Mouse (Mus musculus) midbrain, embryonic 11.5 days (tissue): ENCODE data around the gene Cars2. TPM values are rescaled to one million over a fixed set of nuclear protein-coding genes. Genes with fewer than 3 reads are reported as not detected.
A peak's percentile ranks its signal among the peaks of the same experiment; 100 is the strongest.

Source experiments
- ATAC-seq: fragments of 200-750 bp; cut with Nextera tagmentation; 2 replicates; pipeline ENCODE4 v1.8.0; 2017; ENCODE audit warnings: moderate TSS enrichment, moderate library complexity; ENCODE audit not compliant: low FRiP score
- DNase-seq: peaks from one replicate; pipeline ENCODE4 v3.0.0; 2015; ENCODE audit warnings: low spot score; ENCODE audit errors: missing footprints
- H3K27ac ChIP-seq: fragments of 300-500 bp; sonication (generic); 2 replicates; pipeline ENCODE4 v1.5.1; 2014; ENCODE audit warnings: low read depth, low read length
- H3K27me3 ChIP-seq: fragments of 300-500 bp; sonication (generic); 2 replicates; pipeline ENCODE4 v1.6.1; 2014; ENCODE audit warnings: mild to moderate bottlenecking, low read length, moderate library complexity, mixed read lengths; ENCODE audit not compliant: control insufficient read depth, insufficient read depth
- H3K36me3 ChIP-seq: fragments of 300-500 bp; sonication (generic); 2 replicates; pipeline ENCODE4 v1.6.1; 2014; ENCODE audit warnings: mild to moderate bottlenecking, low read length, moderate library complexity, mixed read lengths; ENCODE audit not compliant: control insufficient read depth, insufficient read depth
- H3K4me1 ChIP-seq: fragments of 300-500 bp; sonication (generic); 2 replicates; pipeline ENCODE4 v1.6.1; 2014; ENCODE audit warnings: low read length; ENCODE audit not compliant: control insufficient read depth, insufficient read depth
- H3K4me2 ChIP-seq: fragments of 300-500 bp; sonication (generic); 2 replicates; pipeline ENCODE4 v1.6.1; 2014; ENCODE audit warnings: mild to moderate bottlenecking, moderate library complexity
- H3K4me3 ChIP-seq: fragments of 300-500 bp; sonication (generic); 2 replicates; pipeline ENCODE4 v1.5.1; 2014; ENCODE audit warnings: low read depth, low read length
- H3K9ac ChIP-seq: fragments of 300-500 bp; sonication (generic); 2 replicates; pipeline ENCODE4 v1.6.1; 2014; ENCODE audit warnings: low read length
- H3K9me3 ChIP-seq: fragments of 300-500 bp; sonication (generic); 2 replicates; pipeline ENCODE4 v1.6.1; 2016; ENCODE audit warnings: low read length; ENCODE audit not compliant: control insufficient read depth
- WGBS: fragments of 180-500 bp; shearing (Covaris S2); extraction: QIAGEN DNeasy Blood & Tissue Kit; methylation state at CpG from one replicate; pipeline ENCODE4 v1.1.7; 2014; 5-methylcytosine and 5-hydroxymethylcytosine counted together
- polyA plus RNA-seq: library from polyadenylated mRNA; unstranded; fragments of >200 nt; fragmentation: Nextera tagmentation; extraction: Ambion mirVana; gene quantifications from 2 replicates; pipeline ENCODE4 v1.2.1, GENCODE M21; 2014

Cars2 gene
- polyA plus RNA-seq, 1 experiment from 2014 or later = 20.3 TPM

DNA sequence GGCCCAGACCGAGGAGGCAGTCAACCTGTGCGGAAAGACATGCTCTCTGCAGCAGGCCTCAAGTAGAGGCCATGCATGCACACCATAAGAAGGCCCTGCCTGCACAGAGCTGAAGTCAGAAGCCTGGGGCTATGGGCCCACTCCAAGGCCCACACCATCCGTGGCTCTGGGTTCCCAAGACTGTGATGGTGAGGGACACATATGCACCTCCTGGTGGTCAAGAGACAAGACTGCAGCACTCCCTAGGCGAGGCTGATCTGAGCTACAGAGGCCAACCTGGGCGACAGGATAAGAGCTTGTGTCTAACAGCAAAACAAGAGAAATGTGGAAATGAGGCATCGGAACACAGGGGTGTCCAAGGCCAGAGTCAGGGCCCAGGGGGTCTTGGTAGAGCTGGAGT, 3.5 kb downstream of the Cars2 start:
- DNase-seq (no peak), ATAC-seq (no peak)
- WGBS = 67% methylated on average over 6 of the region's 6 CpGs
- H3K9me3 ChIP-seq = no peaks in the 10 kb centered on the region
- H3K4me3 ChIP-seq = no peak overlapping the region
- no peaks in the 10 kb centered on the region for H3K27me3 ChIP-seq
- no peak overlapping the region for H3K27ac ChIP-seq
- no peak overlapping the region for H3K4me2 ChIP-seq
- peaks cover 4% of the 10 kb centered on the region for H3K4me1 ChIP-seq
- no peaks in the 10 kb centered on the region for H3K36me3 ChIP-seq
- no peak overlapping the region for H3K9ac ChIP-seq

DNA sequence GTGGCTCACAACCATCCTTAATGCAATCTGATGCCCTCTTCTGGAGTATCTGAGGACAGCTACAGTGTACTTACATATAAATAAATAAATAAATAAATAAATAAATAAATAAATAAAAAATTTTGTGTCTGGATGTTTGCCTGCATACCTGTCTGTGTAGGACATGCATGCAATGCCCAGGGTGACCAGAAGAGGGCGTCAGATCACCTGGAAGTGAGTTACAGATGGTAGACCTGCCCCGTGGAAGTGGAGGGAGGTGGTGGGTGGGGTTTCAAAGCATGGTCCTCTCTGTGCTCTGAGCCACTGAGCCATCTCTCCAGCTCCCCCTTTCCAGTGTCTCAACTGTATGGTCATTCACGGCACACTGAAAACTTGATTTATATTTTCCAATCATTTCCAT, 6.2 kb downstream of the Cars2 start:
- H3K4me1 ChIP-seq = no peaks in the 10 kb centered on the region
- WGBS = 49% methylated on average over 3 of the region's 3 CpGs
- no peak overlapping the region for H3K4me3 ChIP-seq
- no peaks in the 10 kb centered on the region for H3K9me3 ChIP-seq
- ATAC-seq (no peak), DNase-seq (no peak)
- no peaks in the 10 kb centered on the region for H3K27me3 ChIP-seq
- H3K9ac ChIP-seq = no peak overlapping the region
- H3K4me2 ChIP-seq = no peak overlapping the region
- H3K27ac ChIP-seq = no peak overlapping the region
- peaks cover 3% of the 10 kb centered on the region for H3K36me3 ChIP-seq

DNA sequence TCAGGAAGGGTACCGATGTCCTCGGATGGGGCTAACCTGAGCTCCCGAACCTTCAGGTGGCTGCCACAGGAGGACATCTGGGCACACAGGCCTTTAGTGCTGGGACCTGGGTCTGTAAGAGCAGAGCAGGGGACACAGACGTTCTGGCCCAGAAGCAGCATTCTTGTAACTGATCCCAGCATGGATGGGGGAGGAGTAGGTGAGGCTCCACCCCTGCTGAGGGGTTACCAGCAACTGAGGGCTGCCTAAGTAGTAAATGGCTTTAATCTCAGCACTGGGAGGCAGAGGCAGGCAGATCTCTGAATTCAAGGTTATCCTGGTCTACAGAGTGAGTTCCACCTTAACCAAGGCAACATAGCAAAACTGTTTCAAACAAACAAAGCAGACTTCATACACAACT, 7.7 kb downstream of the Cars2 start:
- Histone ChIP-seq H3K4me2 (no peak overlapping the region), H3K4me1 (no peaks in the 10 kb centered on the region), H3K9ac (no peak overlapping the region), H3K9me3 (no peaks in the 10 kb centered on the region), H3K4me3 (no peak overlapping the region), H3K27me3 (no peaks in the 10 kb centered on the region), H3K36me3 (peaks cover 3% of the 10 kb centered on the region), H3K27ac (no peak overlapping the region)
- DNase-seq = no peak
- WGBS = 91% methylated on average over 4 of the region's 4 CpGs
- no peak for ATAC-seq

DNA sequence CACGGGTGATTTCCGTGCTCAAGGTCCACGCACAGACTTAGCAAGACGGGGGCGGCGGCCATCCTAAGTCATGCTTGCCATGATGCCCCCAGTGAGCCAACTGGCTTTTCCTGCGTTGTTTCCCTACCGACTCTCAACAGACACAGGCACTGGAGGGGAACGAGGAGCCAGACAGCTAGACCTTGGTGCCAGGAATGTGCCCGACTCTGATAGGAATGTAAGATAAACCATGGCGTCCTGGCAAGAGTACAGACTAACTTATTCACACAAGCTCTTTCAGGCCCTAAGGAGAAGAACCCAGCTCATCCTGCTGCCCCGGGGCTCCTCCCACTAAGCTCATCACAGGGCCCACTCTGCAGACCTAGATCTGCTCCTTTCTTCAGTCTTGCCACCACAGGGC, 8.6 kb downstream of the Cars2 start:
- Histone ChIP-seq H3K9me3 (no peaks in the 10 kb centered on the region), H3K4me3 (no peak overlapping the region), H3K4me2 (no peak overlapping the region), H3K36me3 (peaks cover 3% of the 10 kb centered on the region), H3K27me3 (no peaks in the 10 kb centered on the region), H3K9ac (no peak overlapping the region), H3K4me1 (no peaks in the 10 kb centered on the region), H3K27ac (no peak overlapping the region)
- DNase-seq (no peak), ATAC-seq (no peak)
- 95% methylated on average over 12 of the region's 12 CpGs for WGBS

DNA sequence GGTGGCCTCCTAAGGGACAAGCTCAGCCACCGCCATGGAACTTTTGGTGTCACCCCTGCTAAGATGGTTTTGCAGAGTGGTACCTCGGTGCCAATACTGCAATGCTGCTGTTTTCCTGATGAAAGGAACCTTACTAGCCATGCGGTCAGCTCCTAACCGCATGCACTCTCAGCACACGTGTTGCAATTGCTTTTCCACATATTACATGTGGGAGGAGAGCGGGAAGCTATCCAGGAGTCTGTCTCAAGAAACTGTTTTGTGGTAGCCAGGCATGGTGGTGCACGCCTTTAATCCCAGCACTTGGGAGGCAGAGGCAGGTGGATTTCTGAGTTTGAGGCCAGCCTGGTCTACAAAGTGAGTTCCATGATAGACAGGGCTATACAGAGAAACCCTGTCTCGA, 10.4 kb downstream of the Cars2 start:
- WGBS = 94% methylated on average over 8 of the region's 8 CpGs
- no peaks in the 10 kb centered on the region for H3K4me1 ChIP-seq
- no peak overlapping the region for H3K4me3 ChIP-seq
- peak; percentile 59 for DNase-seq
- H3K27me3 ChIP-seq = no peaks in the 10 kb centered on the region
- H3K9me3 ChIP-seq = no peaks in the 10 kb centered on the region
- ATAC-seq = no peak
- no peak overlapping the region for H3K4me2 ChIP-seq
- H3K9ac ChIP-seq = no peak overlapping the region
- H3K36me3 ChIP-seq = peaks cover 3% of the 10 kb centered on the region
- no peak overlapping the region for H3K27ac ChIP-seq

DNA sequence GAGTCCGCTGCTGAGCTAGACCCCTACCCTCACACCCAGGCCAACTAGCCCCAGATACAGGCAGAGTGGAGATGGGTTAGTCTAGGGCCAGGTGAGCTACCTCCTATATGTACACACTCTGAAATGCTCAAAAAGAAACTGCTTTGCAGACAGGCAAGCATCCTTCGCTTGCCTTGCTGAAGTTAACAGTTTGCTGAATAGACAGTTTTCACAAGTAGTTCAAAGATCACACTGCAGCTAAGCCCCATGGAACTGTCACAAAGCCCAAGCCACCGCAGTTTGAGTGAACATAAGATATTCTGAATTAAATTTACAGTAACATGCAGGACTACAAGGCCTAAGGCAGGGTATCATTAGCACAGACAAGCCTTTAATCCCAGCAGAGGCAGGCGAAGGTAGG, 11.5 kb downstream of the Cars2 start:
- Histone ChIP-seq H3K9me3 (no peaks in the 10 kb centered on the region), H3K9ac (no peak overlapping the region), H3K27ac (no peak overlapping the region), H3K4me1 (peaks cover 9% of the 10 kb centered on the region), H3K36me3 (peaks cover 3% of the 10 kb centered on the region), H3K27me3 (no peaks in the 10 kb centered on the region), H3K4me3 (no peak overlapping the region), H3K4me2 (no peak overlapping the region)
- 91% methylated on average over 4 of the region's 4 CpGs for WGBS
- DNase-seq = no peak
- no peak for ATAC-seq

DNA sequence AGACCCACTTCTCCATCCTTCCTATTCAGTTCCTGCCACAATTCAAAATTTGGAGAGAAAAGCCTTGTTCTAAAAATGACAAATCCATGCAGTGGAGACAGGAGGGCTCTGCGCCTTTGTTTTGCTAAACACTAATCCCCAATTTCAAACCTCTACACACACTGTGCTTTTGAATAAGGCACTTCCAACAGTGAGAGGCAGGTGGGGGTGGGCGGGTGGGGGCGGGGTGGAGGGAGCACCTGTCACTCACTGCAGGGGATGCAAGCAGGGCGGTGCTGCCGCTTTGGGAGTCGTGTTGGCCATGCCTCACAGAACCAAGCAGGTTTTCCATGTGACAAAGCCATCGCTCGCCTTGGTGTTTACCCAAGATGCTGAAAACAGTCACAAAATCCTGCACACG, 16.1 kb downstream of the Cars2 start:
- no peaks in the 10 kb centered on the region for H3K9me3 ChIP-seq
- peaks cover 9% of the 10 kb centered on the region for H3K4me1 ChIP-seq
- no peaks in the 10 kb centered on the region for H3K36me3 ChIP-seq
- no peaks in the 10 kb centered on the region for H3K27me3 ChIP-seq
- H3K4me2 ChIP-seq = no peak overlapping the region
- no peak overlapping the region for H3K4me3 ChIP-seq
- no peak overlapping the region for H3K27ac ChIP-seq
- DNase-seq (no peak), ATAC-seq (no peak)
- no peak overlapping the region for H3K9ac ChIP-seq
- WGBS = 15% methylated on average over 9 of the region's 9 CpGs

DNA sequence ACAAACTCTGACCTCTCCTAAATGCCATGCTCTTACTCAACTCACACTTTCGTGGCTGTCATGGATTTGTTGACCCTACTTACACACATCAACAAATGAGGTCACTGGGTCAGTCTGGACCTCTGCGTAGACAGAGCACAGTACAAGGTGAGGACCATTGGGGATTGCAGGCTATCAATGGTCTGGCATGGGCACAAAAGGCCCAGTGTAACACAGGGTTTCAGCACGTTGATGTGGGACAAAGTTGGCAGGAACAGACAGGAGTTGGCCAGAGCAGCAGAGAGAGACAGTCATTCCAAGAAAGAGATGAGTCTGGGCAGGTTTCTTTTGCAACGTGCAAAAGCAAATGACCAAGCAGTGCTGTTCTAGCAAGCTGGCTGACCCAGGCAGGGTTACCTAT, 19.7 kb downstream of the Cars2 start:
- H3K27ac ChIP-seq = no peak overlapping the region
- H3K36me3 ChIP-seq = no peaks in the 10 kb centered on the region
- no peak overlapping the region for H3K4me2 ChIP-seq
- H3K4me3 ChIP-seq = no peak overlapping the region
- H3K4me1 ChIP-seq = peaks cover 9% of the 10 kb centered on the region
- ATAC-seq (no peak), DNase-seq (peak; percentile 76)
- WGBS = 52% methylated on average over 4 of the region's 4 CpGs
- no peaks in the 10 kb centered on the region for H3K9me3 ChIP-seq
- H3K27me3 ChIP-seq = no peaks in the 10 kb centered on the region
- no peak overlapping the region for H3K9ac ChIP-seq

DNA sequence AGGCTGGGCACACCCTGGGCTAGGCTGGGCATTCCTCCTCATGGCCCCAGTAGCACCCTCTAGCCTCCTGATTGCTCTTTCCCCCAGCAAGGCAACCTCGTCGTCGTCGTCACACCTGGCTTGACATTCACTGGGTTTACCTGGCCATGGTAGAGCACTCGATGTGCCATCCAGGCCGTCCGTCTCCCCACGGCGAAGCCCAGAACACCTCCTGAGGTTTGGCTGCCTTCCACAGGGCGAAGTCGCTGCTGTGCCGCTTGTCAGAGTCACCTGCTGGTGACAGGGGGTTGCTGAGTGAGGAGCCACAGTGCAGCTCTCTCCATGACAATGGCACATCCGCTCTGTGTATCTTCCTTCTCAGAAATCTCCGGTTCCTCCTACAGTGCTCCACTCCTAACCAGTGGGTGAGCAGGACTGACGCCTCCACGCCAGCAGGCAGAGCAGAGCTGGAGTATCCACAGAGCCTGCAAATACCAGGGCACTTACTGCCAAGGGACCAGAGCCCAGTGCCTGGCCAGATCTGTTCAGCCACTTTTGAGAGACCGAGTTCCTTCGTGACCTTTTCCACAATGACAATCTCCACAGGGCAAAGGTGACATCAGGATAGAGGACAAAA, 20.3 kb downstream of the Cars2 start:
- DNase-seq (peak; percentile 75), ATAC-seq (no peak)
- Histone ChIP-seq H3K4me1 (peaks cover 9% of the 10 kb centered on the region), H3K4me2 (no peak overlapping the region), H3K36me3 (no peaks in the 10 kb centered on the region), H3K27me3 (no peaks in the 10 kb centered on the region), H3K9me3 (no peaks in the 10 kb centered on the region), H3K27ac (no peak overlapping the region), H3K4me3 (no peak overlapping the region), H3K9ac (no peak overlapping the region)
- 76% methylated on average over 18 of the region's 18 CpGs for WGBS

DNA sequence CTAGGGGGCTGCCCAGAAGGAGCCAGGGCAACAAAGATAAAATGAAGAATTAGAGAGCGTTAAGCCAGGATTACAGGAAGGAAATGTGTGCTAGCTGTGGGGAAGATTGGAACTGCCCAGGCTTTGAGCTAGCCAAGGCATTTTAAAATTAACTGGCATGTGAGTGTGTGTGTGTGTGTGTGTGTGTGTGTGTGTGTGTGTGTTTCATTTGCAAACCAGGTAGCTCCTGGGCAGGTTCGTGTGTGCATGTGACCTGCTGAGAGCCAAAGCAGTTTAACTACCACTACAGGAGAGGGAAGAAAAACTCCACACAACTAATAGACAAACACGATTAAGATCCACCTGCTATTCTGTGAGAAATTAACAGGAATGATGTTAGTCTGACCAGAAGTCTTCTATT, 27.3 kb downstream of the Cars2 start:
- no peak overlapping the region for H3K4me2 ChIP-seq
- no peaks in the 10 kb centered on the region for H3K9me3 ChIP-seq
- no peaks in the 10 kb centered on the region for H3K4me1 ChIP-seq
- no peak overlapping the region for H3K27ac ChIP-seq
- H3K27me3 ChIP-seq = no peaks in the 10 kb centered on the region
- DNase-seq = no peak
- H3K36me3 ChIP-seq = no peaks in the 10 kb centered on the region
- 81% methylated on average over 3 of the region's 3 CpGs for WGBS
- ATAC-seq = no peak
- H3K4me3 ChIP-seq = no peak overlapping the region
- H3K9ac ChIP-seq = no peak overlapping the region
